Mouse (Mus musculus): ENCODE data around the gene Alkbh6. TPM values are rescaled to one million over a fixed set of nuclear protein-coding genes. Genes with fewer than 3 reads are reported as not detected.

Alkbh6 gene
- polyA plus RNA-seq, 1 experiment from 2014 or later = 71.3 TPM

GRCm38 (mm10) chr7:30320946-30321345, 12.4 kb downstream of the Alkbh6 start:
- H3K9me3 ChIP-seq (ENCODE audit: control insufficient read depth, low read length) = no peaks in the 10 kb centered on the region; the same call in 1 of the 2 replicates
- H3K4me1 ChIP-seq (replicated peaks; ENCODE audit: control insufficient read depth, insufficient read depth, low read length) = peaks cover 6% of the 10 kb centered on the region; the same call in 1 of the 2 replicates
- ATAC-seq (replicated peaks; ENCODE audit: low FRiP score) = no peak
- WGBS = 83% methylated on average over 2 of the region's 2 CpGs
- no peaks in the 10 kb centered on the region for H3K27me3 ChIP-seq (ENCODE audit: control insufficient read depth, insufficient read depth, low read length)
- peak overlapping the region; percentile 86 for H3K4me2 ChIP-seq (ENCODE audit: low read depth, low read length, severe bottlenecking)
- DNase-seq (ENCODE audit: low spot score) = no peak
- no peak overlapping the region for H3K27ac ChIP-seq (ENCODE audit: low read depth, low read length)
- no peaks in the 10 kb centered on the region for H3K36me3 ChIP-seq (ENCODE audit: control insufficient read depth, insufficient read depth, low read length)
- H3K9ac ChIP-seq (ENCODE audit: low read length) = no peak overlapping the region
- H3K4me3 ChIP-seq (ENCODE audit: low read depth, low read length) = peak overlapping the region; percentile 82

GRCm38 (mm10) chr7:30321539-30322284, 13.2 kb downstream of the Alkbh6 start, which contains the start of gene E130208F15Rik:
Gene E130208F15Rik (plus strand): TSS chr7:30321740.
- peak within 1 kb of the TSS; percentile 86 for H3K4me2 ChIP-seq (ENCODE audit: low read depth, low read length, severe bottlenecking)
- peak; percentile 72 for DNase-seq (ENCODE audit: low spot score)
- peak within 1 kb of the TSS; percentile 53; the same call in 1 of the 2 replicates for H3K27ac ChIP-seq (ENCODE audit: low read depth, low read length)
- peak; percentile 69 for ATAC-seq (replicated peaks; ENCODE audit: low FRiP score)
- peak within 1 kb of the TSS; percentile 82 for H3K4me3 ChIP-seq (ENCODE audit: low read depth, low read length)
- no peaks in the 10 kb centered on the region for H3K27me3 ChIP-seq (ENCODE audit: control insufficient read depth, insufficient read depth, low read length)
- H3K9me3 ChIP-seq (ENCODE audit: control insufficient read depth, low read length) = no peaks in the 10 kb centered on the region; the same call in 1 of the 2 replicates
- no peaks in the 10 kb centered on the region for H3K36me3 ChIP-seq (ENCODE audit: control insufficient read depth, insufficient read depth, low read length)
- peak within 1 kb of the TSS; percentile 88 for H3K9ac ChIP-seq (ENCODE audit: low read length)
- H3K4me1 ChIP-seq (replicated peaks; ENCODE audit: control insufficient read depth, insufficient read depth, low read length) = peaks cover 6% of the 10 kb centered on the region; the same call in 1 of the 2 replicates
- under 1% methylated on average over 63 of the region's 63 CpGs for WGBS

- H3K4me2 ChIP-seq (ENCODE audit: low read depth, low read length, severe bottlenecking) = peak overlapping the region; percentile 86
- peak; percentile 99 for ATAC-seq (replicated peaks; ENCODE audit: low FRiP score)
- H3K4me1 ChIP-seq (replicated peaks; ENCODE audit: control insufficient read depth, insufficient read depth, low read length) = peaks cover 6% of the 10 kb centered on the region; the same call in 1 of the 2 replicates
- under 1% methylated on average over 20 of the region's 20 CpGs for WGBS
- H3K4me3 ChIP-seq (ENCODE audit: low read depth, low read length) = peak overlapping the region; percentile 82
- H3K36me3 ChIP-seq (ENCODE audit: control insufficient read depth, insufficient read depth, low read length) = no peaks in the 10 kb centered on the region
- no peaks in the 10 kb centered on the region for H3K27me3 ChIP-seq (ENCODE audit: control insufficient read depth, insufficient read depth, low read length)
- peak overlapping the region; percentile 53; the same call in 1 of the 2 replicates for H3K27ac ChIP-seq (ENCODE audit: low read depth, low read length)
- peak overlapping the region; percentile 88 for H3K9ac ChIP-seq (ENCODE audit: low read length)
- peak; percentile 97 for DNase-seq (ENCODE audit: low spot score)
- H3K9me3 ChIP-seq (ENCODE audit: control insufficient read depth, low read length) = no peaks in the 10 kb centered on the region; the same call in 1 of the 2 replicates
Measured at GRCm38 (mm10) chr7:30322285-30322667, 13.8 kb downstream of the Alkbh6 start.

GRCm38 (mm10) chr7:30322865-30323264, 14.3 kb downstream of the Alkbh6 start:
- no peak for ATAC-seq (replicated peaks; ENCODE audit: low FRiP score)
- WGBS = 38% methylated on average over 6 of the region's 6 CpGs
- H3K4me3 ChIP-seq (ENCODE audit: low read depth, low read length) = peak overlapping the region; percentile 82

GRCm38 (mm10) chr7:30323795-30324194, 15.3 kb downstream of the Alkbh6 start, which contains the start of gene Sdhaf1:
Gene Sdhaf1 (minus strand): TSS chr7:30323895.
- Histone ChIP-seq H3K4me2 (ENCODE audit: low read depth, low read length, severe bottlenecking) (peak within 1 kb of the TSS; percentile 57), H3K27me3 (ENCODE audit: control insufficient read depth, insufficient read depth, low read length) (no peaks in the 10 kb centered on the region), H3K27ac (ENCODE audit: low read depth, low read length) (no peak within 1 kb of the TSS; the same call in 1 of the 2 replicates), H3K36me3 (ENCODE audit: control insufficient read depth, insufficient read depth, low read length) (no peaks in the 10 kb centered on the region), H3K9me3 (ENCODE audit: control insufficient read depth, low read length) (no peaks in the 10 kb centered on the region; the same call in 1 of the 2 replicates), H3K4me3 (ENCODE audit: low read depth, low read length) (peak within 1 kb of the TSS; percentile 82), H3K4me1 (replicated peaks; ENCODE audit: control insufficient read depth, insufficient read depth, low read length) (peaks cover 6% of the 10 kb centered on the region; the same call in 1 of the 2 replicates), H3K9ac (ENCODE audit: low read length) (peak within 1 kb of the TSS; percentile 88)
- ATAC-seq (replicated peaks; ENCODE audit: low FRiP score) (no peak), DNase-seq (ENCODE audit: low spot score) (no peak)
- 80% methylated on average over 3 of the region's 3 CpGs for WGBS

More at GRCm38 (mm10) chr7:30322865-30323264, 14.3 kb downstream of the Alkbh6 start:
- no peak for DNase-seq (ENCODE audit: low spot score)
- Histone ChIP-seq H3K27me3 (ENCODE audit: control insufficient read depth, insufficient read depth, low read length) (no peaks in the 10 kb centered on the region), H3K9me3 (ENCODE audit: control insufficient read depth, low read length) (no peaks in the 10 kb centered on the region; the same call in 1 of the 2 replicates), H3K4me1 (replicated peaks; ENCODE audit: control insufficient read depth, insufficient read depth, low read length) (peaks cover 6% of the 10 kb centered on the region; the same call in 1 of the 2 replicates), H3K4me2 (ENCODE audit: low read depth, low read length, severe bottlenecking) (peak overlapping the region; percentile 57), H3K27ac (ENCODE audit: low read depth, low read length) (no peak overlapping the region; the same call in 1 of the 2 replicates), H3K36me3 (ENCODE audit: control insufficient read depth, insufficient read depth, low read length) (no peaks in the 10 kb centered on the region), H3K9ac (ENCODE audit: low read length) (peak overlapping the region; percentile 88)

- WGBS = 87% methylated on average over 5 of the region's 5 CpGs
- no peaks in the 10 kb centered on the region for H3K27me3 ChIP-seq (ENCODE audit: control insufficient read depth, insufficient read depth, low read length)
- no peak for DNase-seq (ENCODE audit: low spot score)
Measured at GRCm38 (mm10) chr7:30324300-30324944, 15.9 kb downstream of the Alkbh6 start.

GRCm38 (mm10) chr7:30325364-30325763, 16.8 kb downstream of the Alkbh6 start:
- Histone ChIP-seq H3K4me2 (ENCODE audit: low read depth, low read length, severe bottlenecking) (no peak overlapping the region), H3K27ac (ENCODE audit: low read depth, low read length) (no peak overlapping the region), H3K4me1 (replicated peaks; ENCODE audit: control insufficient read depth, insufficient read depth, low read length) (peaks cover 6% of the 10 kb centered on the region; the same call in 1 of the 2 replicates), H3K9me3 (ENCODE audit: control insufficient read depth, low read length) (no peaks in the 10 kb centered on the region; the same call in 1 of the 2 replicates), H3K27me3 (ENCODE audit: control insufficient read depth, insufficient read depth, low read length) (no peaks in the 10 kb centered on the region), H3K36me3 (ENCODE audit: control insufficient read depth, insufficient read depth, low read length) (no peaks in the 10 kb centered on the region), H3K9ac (ENCODE audit: low read length) (no peak overlapping the region), H3K4me3 (ENCODE audit: low read depth, low read length) (no peak overlapping the region)
- 36% methylated on average over 2 of the region's 2 CpGs for WGBS
- DNase-seq (ENCODE audit: low spot score) (peak; percentile 74), ATAC-seq (replicated peaks; ENCODE audit: low FRiP score) (no peak)

More at GRCm38 (mm10) chr7:30324300-30324944, 15.9 kb downstream of the Alkbh6 start:
- peaks cover 6% of the 10 kb centered on the region; the same call in 1 of the 2 replicates for H3K4me1 ChIP-seq (replicated peaks; ENCODE audit: control insufficient read depth, insufficient read depth, low read length)
- H3K4me2 ChIP-seq (ENCODE audit: low read depth, low read length, severe bottlenecking) = no peak overlapping the region
- no peaks in the 10 kb centered on the region for H3K36me3 ChIP-seq (ENCODE audit: control insufficient read depth, insufficient read depth, low read length)
- H3K27ac ChIP-seq (ENCODE audit: low read depth, low read length) = no peak overlapping the region
- ATAC-seq (replicated peaks; ENCODE audit: low FRiP score) = no peak
- H3K9ac ChIP-seq (ENCODE audit: low read length) = no peak overlapping the region
- no peaks in the 10 kb centered on the region; the same call in 1 of the 2 replicates for H3K9me3 ChIP-seq (ENCODE audit: control insufficient read depth, low read length)
- H3K4me3 ChIP-seq (ENCODE audit: low read depth, low read length) = no peak overlapping the region

GRCm38 (mm10) chr7:30326427-30326826, 17.9 kb downstream of the Alkbh6 start:
- Histone ChIP-seq H3K27me3 (ENCODE audit: control insufficient read depth, insufficient read depth, low read length) (no peaks in the 10 kb centered on the region), H3K9me3 (ENCODE audit: control insufficient read depth, low read length) (no peaks in the 10 kb centered on the region; the same call in 1 of the 2 replicates), H3K36me3 (ENCODE audit: control insufficient read depth, insufficient read depth, low read length) (no peaks in the 10 kb centered on the region), H3K9ac (ENCODE audit: low read length) (no peak overlapping the region), H3K4me2 (ENCODE audit: low read depth, low read length, severe bottlenecking) (no peak overlapping the region), H3K4me3 (ENCODE audit: low read depth, low read length) (no peak overlapping the region), H3K4me1 (replicated peaks; ENCODE audit: control insufficient read depth, insufficient read depth, low read length) (peaks cover 4% of the 10 kb centered on the region; the same call in 1 of the 2 replicates), H3K27ac (ENCODE audit: low read depth, low read length) (no peak overlapping the region)
- no peak for DNase-seq (ENCODE audit: low spot score)
- no peak for ATAC-seq (replicated peaks; ENCODE audit: low FRiP score)

Data from forebrain, embryonic 11.5 days (tissue).